Comparison of ENCODE assay signal across 8 mouse cellular contexts in the genomic region with DNA sequence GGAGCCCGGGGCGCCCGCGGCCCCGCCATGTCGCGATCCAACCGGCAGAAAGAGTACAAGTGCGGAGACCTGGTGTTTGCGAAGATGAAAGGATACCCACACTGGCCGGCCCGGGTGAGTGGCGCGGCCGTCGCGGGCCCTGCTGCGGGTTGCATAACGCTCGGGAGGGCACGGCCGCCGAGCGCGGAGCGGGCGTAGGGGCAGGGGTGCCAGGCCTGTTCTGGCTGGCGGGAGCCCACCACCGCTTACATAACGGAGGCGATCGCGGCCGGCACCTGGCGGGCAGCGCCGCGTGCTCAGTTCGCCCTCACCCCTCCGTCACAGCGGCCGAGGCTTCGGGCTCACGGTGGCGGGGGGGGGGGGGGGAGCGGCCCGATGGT. TPM values are rescaled to one million over a fixed set of nuclear protein-coding genes. Genes with fewer than 3 reads are reported as not detected.
DNase-seq lines count a peak whose midpoint lies in the region; ATAC-seq lines count a peak whose summit lies in the region.

No protein-coding gene starts in this region.

- peaks cover 45% of the 10 kb centered on the region for H3K4me1 ChIP-seq in forebrain, embryonic 13.5 days
- peaks cover 42% of the 10 kb centered on the region for H3K4me1 ChIP-seq in limb, embryonic 12.5 days (replicated peaks)
- H3K4me1 ChIP-seq in midbrain, embryonic 13.5 days (replicated peaks) = peaks cover 44% of the 10 kb centered on the region

- H3K36me3 ChIP-seq in forebrain, embryonic 13.5 days (ENCODE audit: poor library complexity, severe bottlenecking) = no peaks in the 10 kb centered on the region
- no peaks in the 10 kb centered on the region for H3K36me3 ChIP-seq in limb, embryonic 12.5 days
- no peaks in the 10 kb centered on the region for H3K36me3 ChIP-seq in midbrain, embryonic 13.5 days

- under 1% methylated on average over 40 of the region's 47 CpGs for WGBS in forebrain, embryonic 13.5 days
- WGBS in limb, embryonic 12.5 days = under 1% methylated on average over 42 of the region's 47 CpGs
- WGBS in midbrain, embryonic 13.5 days = 0% methylated on average over 35 of the region's 47 CpGs

- ATAC-seq in forebrain, embryonic 13.5 days = peak; percentile 42; the same call in 1 of the 2 replicates
- no peak for ATAC-seq in limb, embryonic 12.5 days (ENCODE audit: insufficient number of reproducible peaks, insufficient read depth, low FRiP score, low TSS enrichment, low read depth)
- ATAC-seq in midbrain, embryonic 13.5 days = peak; percentile 37; the same call in 1 of the 2 replicates
- no peak for ATAC-seq in inflammation-experienced regulatory T-cells, adult 6 months

- peak; percentile 53 for DNase-seq in right cerebral cortex, adult 18-20 months
- DNase-seq in right cerebral cortex, postnatal 36 days (ENCODE audit: low spot score in 2 of 2) = no peak
- DNase-seq in brain, adult 2 months (ENCODE audit: low read depth, low spot score) = peak; percentile 61
- DNase-seq in heart, postnatal 36 days = peak; percentile 65 to 82

- H3K9me3 ChIP-seq in forebrain, embryonic 13.5 days (replicated peaks) = no peaks in the 10 kb centered on the region
- no peaks in the 10 kb centered on the region for H3K9me3 ChIP-seq in limb, embryonic 12.5 days
- no peaks in the 10 kb centered on the region for H3K9me3 ChIP-seq in midbrain, embryonic 13.5 days

- H3K9ac ChIP-seq in forebrain, embryonic 13.5 days = peak overlapping the region; percentile 98
- H3K9ac ChIP-seq in limb, embryonic 12.5 days (replicated peaks) = peak overlapping the region; percentile 97
- H3K9ac ChIP-seq in midbrain, embryonic 13.5 days (replicated peaks) = peak overlapping the region; percentile 91

- intact Hi-C loops in heart, postnatal 36 days (cut with DNase I) = no loop called here

- H3K4me2 ChIP-seq in forebrain, embryonic 13.5 days = peak overlapping the region; percentile 97
- peak overlapping the region; percentile 94 for H3K4me2 ChIP-seq in limb, embryonic 12.5 days
- peak overlapping the region; percentile 88 for H3K4me2 ChIP-seq in midbrain, embryonic 13.5 days (replicated peaks)

- H3K27ac ChIP-seq in forebrain, embryonic 13.5 days = peak overlapping the region; percentile 97
- peak overlapping the region; percentile 96 for H3K27ac ChIP-seq in limb, embryonic 12.5 days
- peak overlapping the region; percentile 96 for H3K27ac ChIP-seq in midbrain, embryonic 13.5 days

- H3K27me3 ChIP-seq in forebrain, embryonic 13.5 days = no peaks in the 10 kb centered on the region
- no peaks in the 10 kb centered on the region for H3K27me3 ChIP-seq in limb, embryonic 12.5 days
- H3K27me3 ChIP-seq in midbrain, embryonic 13.5 days = no peaks in the 10 kb centered on the region

- peak overlapping the region; percentile 97 for H3K4me3 ChIP-seq in forebrain, embryonic 13.5 days
- H3K4me3 ChIP-seq in limb, embryonic 12.5 days (replicated peaks) = peak overlapping the region; percentile 98
- peak overlapping the region; percentile 97 for H3K4me3 ChIP-seq in midbrain, embryonic 13.5 days (replicated peaks)

RNA-seq across cellular contexts. Expression of gene Hdgf, which starts 0.5 kb away (rescaled TPM):
- 106 and 147 TPM in 2 replicates for polyA plus RNA-seq in forebrain, embryonic 13.5 days (2015; fragmentation: Nextera tagmentation; extraction: Ambion mirVana)
- total RNA-seq in heart, postnatal 36 days (2021) = 100 to 1,000 TPM; 106 to 115 TPM
- 286 and 294 TPM in 2 replicates for polyA plus RNA-seq in limb, embryonic 12.5 days (2016; fragmentation: Nextera tagmentation; extraction: Ambion mirVana)
- polyA plus RNA-seq in midbrain, embryonic 13.5 days (2015; fragmentation: Nextera tagmentation; extraction: Ambion mirVana) = 125 and 176 TPM in 2 replicates
- polyA plus RNA-seq in inflammation-experienced regulatory T-cells, adult 6 months (2017; shearing (Covaris generic)) = 10 to 100 TPM; 39.0 to 54.0 (median 41.4) TPM

RNA-seq across cellular contexts. Expression of gene Mrpl24, which starts 12.7 kb away (rescaled TPM):
- 70.2 and 77.2 TPM in 2 replicates for polyA plus RNA-seq in forebrain, embryonic 13.5 days (2015; fragmentation: Nextera tagmentation; extraction: Ambion mirVana)
- total RNA-seq in heart, postnatal 36 days (2021) = 10 to 100 TPM; 69.5 to 75.1 TPM
- polyA plus RNA-seq in limb, embryonic 12.5 days (2016; fragmentation: Nextera tagmentation; extraction: Ambion mirVana) = 80.4 and 85.9 TPM in 2 replicates
- polyA plus RNA-seq in midbrain, embryonic 13.5 days (2015; fragmentation: Nextera tagmentation; extraction: Ambion mirVana) = 69.1 and 72.1 TPM in 2 replicates
- 100 to 1,000 TPM; 138 to 191 (median 188) TPM for polyA plus RNA-seq in inflammation-experienced regulatory T-cells, adult 6 months (2017; shearing (Covaris generic))

RNA-seq across cellular contexts. Expression of gene Prcc, which starts 21.2 kb away (rescaled TPM):
- 14.5 TPM in 2 replicates for polyA plus RNA-seq in forebrain, embryonic 13.5 days (2015; fragmentation: Nextera tagmentation; extraction: Ambion mirVana)
- 10 to 100 TPM; 47.5 to 51.6 TPM for total RNA-seq in heart, postnatal 36 days (2021)
- polyA plus RNA-seq in limb, embryonic 12.5 days (2016; fragmentation: Nextera tagmentation; extraction: Ambion mirVana) = 15.8 and 16.2 TPM in 2 replicates
- polyA plus RNA-seq in midbrain, embryonic 13.5 days (2015; fragmentation: Nextera tagmentation; extraction: Ambion mirVana) = 13.8 and 15.6 TPM in 2 replicates
- 1 to 10 TPM; 3.8 to 5.3 (median 4.2) TPM for polyA plus RNA-seq in inflammation-experienced regulatory T-cells, adult 6 months (2017; shearing (Covaris generic))

RNA-seq across cellular contexts. Expression of gene Isg20l2, which starts 23.5 kb away (rescaled TPM):
- 61.8 and 63.0 TPM in 2 replicates for polyA plus RNA-seq in forebrain, embryonic 13.5 days (2015; fragmentation: Nextera tagmentation; extraction: Ambion mirVana)
- 10 to 100 TPM; 10.2 to 12.3 TPM for total RNA-seq in heart, postnatal 36 days (2021)
- polyA plus RNA-seq in limb, embryonic 12.5 days (2016; fragmentation: Nextera tagmentation; extraction: Ambion mirVana) = 83.2 and 86.4 TPM in 2 replicates
- 49.2 and 51.0 TPM in 2 replicates for polyA plus RNA-seq in midbrain, embryonic 13.5 days (2015; fragmentation: Nextera tagmentation; extraction: Ambion mirVana)
- polyA plus RNA-seq in inflammation-experienced regulatory T-cells, adult 6 months (2017; shearing (Covaris generic)) = 10 to 100 TPM; 14.2 to 17.9 (median 16.4) TPM

RNA-seq across cellular contexts. Expression of gene Rrnad1, which starts 23.9 kb away (rescaled TPM):
- 20.7 and 22.7 TPM in 2 replicates for polyA plus RNA-seq in forebrain, embryonic 13.5 days (2015; fragmentation: Nextera tagmentation; extraction: Ambion mirVana)
- total RNA-seq in heart, postnatal 36 days (2021) = 1 to 10 TPM; 4.8 to 5.2 TPM
- polyA plus RNA-seq in limb, embryonic 12.5 days (2016; fragmentation: Nextera tagmentation; extraction: Ambion mirVana) = 22.4 and 26.5 TPM in 2 replicates
- 19.8 and 24.9 TPM in 2 replicates for polyA plus RNA-seq in midbrain, embryonic 13.5 days (2015; fragmentation: Nextera tagmentation; extraction: Ambion mirVana)
- 10 to 100 TPM; 19.5 to 30.1 (median 28.6) TPM for polyA plus RNA-seq in inflammation-experienced regulatory T-cells, adult 6 months (2017; shearing (Covaris generic))

Comparison
In these comparisons a context has a peak if more than half of its experiments do, and no peak if none do; other contexts are left out.
1. DNase-seq: peak in right cerebral cortex, adult 18-20 months (single experiment), brain, adult 2 months (single experiment) and heart, postnatal 36 days (2 of 2); none in right cerebral cortex, postnatal 36 days (0 of 2).
2. ATAC-seq: peak in forebrain, embryonic 13.5 days (single experiment) and midbrain, embryonic 13.5 days (single experiment); none in limb, embryonic 12.5 days (single experiment) and inflammation-experienced regulatory T-cells, adult 6 months (single experiment).
3. Peak in every context shown above with its lines, with median percentiles within 50 percentile points of each other: H3K27ac ChIP-seq, H3K4me2 ChIP-seq, H3K4me3 ChIP-seq and H3K9ac ChIP-seq.